In genomic region chr19:8718357-8718756, GRCm38 (mm10) we compare ENCODE assay signal across 9 mouse cellular contexts. TPM values are rescaled to one million over a fixed set of nuclear protein-coding genes. Genes with fewer than 3 reads are reported as not detected.
A peak's percentile ranks its signal among the peaks of the same experiment; 100 is the strongest.
DNase-seq lines count a peak whose midpoint lies in the region; ATAC-seq and TF ChIP-seq lines count a peak whose summit lies in the region.
"Had no signal": no experiment of that assay in that cellular context is flagged by ENCODE, and none has a peak within 500 bp of the region (broad histone marks: within the 10 kb centered on the region; RNA-seq: fewer than 3 reads in every experiment).

No protein-coding gene starts in this region.

- H3K36me3 ChIP-seq in ES-E14 (ENCODE audit: control insufficient read depth, insufficient read depth, low read length, poor library complexity, severe bottlenecking) = no peaks in the 10 kb centered on the region
- no peaks in the 10 kb centered on the region for H3K36me3 ChIP-seq in liver, embryonic 14.5 days (replicated peaks; ENCODE audit: control insufficient read depth, insufficient read depth, low read depth)
- H3K36me3 ChIP-seq in small intestine, adult 2 months (ENCODE audit: control insufficient read depth, insufficient read depth, low read length) = no peaks in the 10 kb centered on the region
- H3K36me3 ChIP-seq: heart, embryonic 13.5 days; neural tube, embryonic 12.5 days had no signal

- H3K9me3 ChIP-seq in ES-E14 (ENCODE audit: control insufficient read depth, insufficient read depth, low read depth, low read length) = no peaks in the 10 kb centered on the region
- no peaks in the 10 kb centered on the region for H3K9me3 ChIP-seq in liver, embryonic 14.5 days (ENCODE audit: control insufficient read depth, low read length)
- H3K9me3 ChIP-seq: heart, embryonic 13.5 days; neural tube, embryonic 12.5 days had no signal

- peak; percentile 82 for TF ChIP-seq CTCF in left cerebral cortex, adult 2 months (IDR thresholded peaks at IDR 0.05)
- TF ChIP-seq CTCF in liver, embryonic 14.5 days (IDR thresholded peaks at IDR 0.05; ENCODE audit: low read depth) = peak; percentile 91
- TF ChIP-seq CTCF in small intestine, adult 2 months (IDR thresholded peaks at IDR 0.05; ENCODE audit: extremely low read depth, insufficient read length, insufficient replicate concordance, low read depth, low read length) = peak; percentile 21; the same call in 1 of the 2 replicates

- TF ChIP-seq EP300 in liver, embryonic 14.5 days (IDR thresholded peaks at IDR 0.05; ENCODE audit: low read depth) = no peak

- in situ Hi-C loops in ES-E14 (cut with MboI; ENCODE audit: low sequenced_read_pairs in 2 of 2, unreplicated experiment in 2 of 2) = no loop called here

- H3K9ac ChIP-seq in ES-E14 (ENCODE audit: insufficient read depth, low read depth, low read length, poor library complexity, severe bottlenecking) = no peak overlapping the region
- no peak overlapping the region for H3K9ac ChIP-seq in liver, embryonic 14.5 days (replicated peaks)
- H3K9ac ChIP-seq: heart, embryonic 13.5 days; neural tube, embryonic 12.5 days had no signal

- WGBS in liver, embryonic 14.5 days (ENCODE audit: insufficient replicate concordance) = 54% methylated on average over 3 of the region's 3 CpGs
- WGBS in small intestine, adult 2 months = 64% methylated on average over 3 of the region's 3 CpGs

- H3K4me2 ChIP-seq in liver, embryonic 14.5 days (ENCODE audit: low read depth) = no peak overlapping the region
- H3K4me2 ChIP-seq: heart, embryonic 13.5 days; neural tube, embryonic 12.5 days had no signal

- intact Hi-C loops in left cerebral cortex, adult 2 months (cut with DNase I) = loop anchor here (2.0 kb wide), 1 partner anchor 150 kb away; no protein-coding TSS in a partner anchor

- no peak for TF ChIP-seq POLR2A in small intestine, adult 2 months (IDR thresholded peaks at IDR 0.05; ENCODE audit: low read depth, low read length)

- peaks cover 0 to 8% of the 10 kb centered on the region in 2 experiments; a peak in 2 of 4 replicates for H3K4me1 ChIP-seq in ES-E14 (ENCODE audit: control insufficient read depth in 2 of 2, insufficient read depth in 2 of 2, low read length in 2 of 2, poor library complexity in 1 of 2)
- peaks cover 45 to 46% of the 10 kb centered on the region in 2 experiments for H3K4me1 ChIP-seq in liver, embryonic 14.5 days (replicated peaks; ENCODE audit: control insufficient read depth in 2 of 2, insufficient read depth in 2 of 2, low read length in 1 of 2)
- H3K4me1 ChIP-seq in small intestine, adult 2 months (ENCODE audit: control insufficient read depth, insufficient read depth, insufficient read length, low read length) = peaks cover 19% of the 10 kb centered on the region; the same call in 1 of the 2 replicates

- H3K27me3 ChIP-seq in liver, embryonic 14.5 days (ENCODE audit: control insufficient read depth, insufficient read depth, low read length) = no peaks in the 10 kb centered on the region
- H3K27me3 ChIP-seq in small intestine, adult 2 months (ENCODE audit: control insufficient read depth, insufficient read depth, low read length) = no peaks in the 10 kb centered on the region
- H3K27me3 ChIP-seq: heart, embryonic 13.5 days; neural tube, embryonic 12.5 days had no signal

- peak; percentile 48 for ATAC-seq in erythroid progenitor cell, adult 5-6 weeks (replicated peaks; ENCODE audit: low FRiP score, poor library complexity, severe bottlenecking)
- no peak for ATAC-seq in liver, embryonic 14.5 days (ENCODE audit: insufficient read depth)

- DNase-seq in left cerebral cortex, adult 2 months (ENCODE audit: extremely low spot score in 1 of 2, low spot score in 2 of 2) = peak in 1 of 2 experiments; percentile 43
- no peak for DNase-seq in left cerebral cortex, adult 9 months (ENCODE audit: low spot score in 2 of 2)
- no peak for DNase-seq in ES-E14 (ENCODE audit: low read depth, low spot score)
- peak; percentile 46 to 57 for DNase-seq in adrenal gland, adult 18-20 months (ENCODE audit: low spot score in 2 of 2)
- DNase-seq in liver, embryonic 14.5 days (ENCODE audit: low read depth in 3 of 3, low spot score in 3 of 3) = peak; percentile 66 to 74 (median 70)

- H3K27ac ChIP-seq in left cerebral cortex, adult 2 months = no peak overlapping the region
- no peak overlapping the region for H3K27ac ChIP-seq in ES-E14 (ENCODE audit: insufficient read depth, low read depth, low read length, poor library complexity, severe bottlenecking)
- H3K27ac ChIP-seq in liver, embryonic 14.5 days = no peak overlapping the region
- no peak overlapping the region for H3K27ac ChIP-seq in small intestine, adult 2 months (ENCODE audit: insufficient read depth, low read depth, low read length)
- H3K27ac ChIP-seq: heart, embryonic 13.5 days; neural tube, embryonic 12.5 days had no signal

- H3K4me3 ChIP-seq in left cerebral cortex, adult 2 months = no peak overlapping the region
- no peak overlapping the region for H3K4me3 ChIP-seq in ES-E14 (ENCODE audit: insufficient read depth in 1 of 2, low read depth in 1 of 2, low read length in 2 of 2, poor library complexity in 1 of 2, severe bottlenecking in 1 of 2)
- H3K4me3 ChIP-seq in liver, embryonic 14.5 days (ENCODE audit: insufficient read depth in 1 of 2, low read depth in 2 of 2, low read length in 2 of 2) = no peak overlapping the region
- H3K4me3 ChIP-seq in small intestine, adult 2 months (ENCODE audit: low read depth, low read length) = no peak overlapping the region
- H3K4me3 ChIP-seq: heart, embryonic 13.5 days; neural tube, embryonic 12.5 days had no signal

TF ChIP-seq in ES-E14, 5 proteins besides CTCF, POLR2A, EP300 and RAD21:
- TF ChIP-seq ZNF384 (IDR thresholded peaks at IDR 0.05; ENCODE audit: low read depth, low read length) (peak; percentile 88), MAFK (IDR thresholded peaks at IDR 0.05; ENCODE audit: insufficient read depth, low read depth, low read length) (no peak)

RNA-seq across cellular contexts. Expression of gene Slc3a2, which starts 4.8 kb away (rescaled TPM):
- 100 to 1,000 TPM; 144 to 154 TPM for total RNA-seq in left cerebral cortex, adult 2 months (2021)
- total RNA-seq in ES-E14 (2012; rRNA removed) = 354 and 566 TPM in 2 replicates
- total RNA-seq in adrenal gland, adult 18-20 months (2021) = 100 to 1,000 TPM; 373 to 425 TPM
- total RNA-seq in erythroid progenitor cell, adult 5-6 weeks (2015; ENCODE audit: low replicate concordance) = 198 and 206 TPM in 2 replicates
- total RNA-seq in erythroid progenitor cell, adult 5-6 weeks (2017; ENCODE audit: low replicate concordance) = 242 and 266 TPM in 2 replicates
- polyA plus RNA-seq in liver, embryonic 14.5 days (2012; rRNA removed) = 78.4 and 82.2 TPM in 2 replicates
- polyA plus RNA-seq in liver, embryonic 14.5 days (2014; fragmentation: Nextera tagmentation; extraction: Ambion mirVana) = 88.5 and 89.1 TPM in 2 replicates
- 132 and 391 TPM in 2 replicates for polyA plus RNA-seq in small intestine, adult 2 months (2012; rRNA removed)

RNA-seq across cellular contexts. Expression of gene Wdr74, which starts 17.3 kb away (rescaled TPM):
- 10 to 100 TPM; 48.5 to 53.1 TPM for total RNA-seq in left cerebral cortex, adult 2 months (2021)
- total RNA-seq in ES-E14 (2012; rRNA removed) = 173 and 180 TPM in 2 replicates
- total RNA-seq in adrenal gland, adult 18-20 months (2021) = 10 to 100 TPM; 62.4 to 66.2 TPM
- total RNA-seq in erythroid progenitor cell, adult 5-6 weeks (2015; ENCODE audit: low replicate concordance) = 22.0 and 28.9 TPM in 2 replicates
- 10.7 and 15.0 TPM in 2 replicates for total RNA-seq in erythroid progenitor cell, adult 5-6 weeks (2017; ENCODE audit: low replicate concordance)
- polyA plus RNA-seq in liver, embryonic 14.5 days (2012; rRNA removed) = 27.7 and 34.1 TPM in 2 replicates
- 51.6 and 57.6 TPM in 2 replicates for polyA plus RNA-seq in liver, embryonic 14.5 days (2014; fragmentation: Nextera tagmentation; extraction: Ambion mirVana)
- polyA plus RNA-seq in small intestine, adult 2 months (2012; rRNA removed) = 12.1 and 17.5 TPM in 2 replicates

RNA-seq across cellular contexts. Expression of gene 1700092M07Rik, which starts 22.2 kb away (rescaled TPM):
- total RNA-seq in left cerebral cortex, adult 2 months (2021) = 1 to 10 TPM; 1.4 to 1.8 TPM
- 8.5 and 8.9 TPM in 2 replicates for total RNA-seq in ES-E14 (2012; rRNA removed)
- 1 to 10 TPM; 2.0 to 2.3 TPM for total RNA-seq in adrenal gland, adult 18-20 months (2021)
- not detected in 2 replicates for total RNA-seq in erythroid progenitor cell, adult 5-6 weeks (2015; ENCODE audit: low replicate concordance)
- total RNA-seq in erythroid progenitor cell, adult 5-6 weeks (2017; ENCODE audit: low replicate concordance) = not detected in 2 replicates
- 0.65 and 0.78 TPM in 2 replicates for polyA plus RNA-seq in liver, embryonic 14.5 days (2012; rRNA removed)
- 0.34 and 0.63 TPM in 2 replicates for polyA plus RNA-seq in liver, embryonic 14.5 days (2014; fragmentation: Nextera tagmentation; extraction: Ambion mirVana)
- polyA plus RNA-seq in small intestine, adult 2 months (2012; rRNA removed) = not detected in 2 replicates

RNA-seq across cellular contexts. Expression of gene Stx5a, which starts 22.9 kb away (rescaled TPM):
- total RNA-seq in left cerebral cortex, adult 2 months (2021) = 10 to 100 TPM; 71.2 to 77.9 TPM
- 66.3 and 73.2 TPM in 2 replicates for total RNA-seq in ES-E14 (2012; rRNA removed)
- 100 to 1,000 TPM in 1 of 2 experiments, 10 to 100 TPM in 1; 78.2 to 103 TPM for total RNA-seq in adrenal gland, adult 18-20 months (2021)
- 67.0 and 97.7 TPM in 2 replicates for total RNA-seq in erythroid progenitor cell, adult 5-6 weeks (2015; ENCODE audit: low replicate concordance)
- total RNA-seq in erythroid progenitor cell, adult 5-6 weeks (2017; ENCODE audit: low replicate concordance) = 119 and 128 TPM in 2 replicates
- polyA plus RNA-seq in liver, embryonic 14.5 days (2012; rRNA removed) = 29.9 and 32.0 TPM in 2 replicates
- 36.7 and 36.9 TPM in 2 replicates for polyA plus RNA-seq in liver, embryonic 14.5 days (2014; fragmentation: Nextera tagmentation; extraction: Ambion mirVana)
- polyA plus RNA-seq in small intestine, adult 2 months (2012; rRNA removed) = 31.7 and 65.9 TPM in 2 replicates

RNA-seq across cellular contexts. Expression of gene Nxf1, which starts 38.5 kb away (rescaled TPM):
- total RNA-seq in left cerebral cortex, adult 2 months (2021) = 10 to 100 TPM; 90.2 to 98.8 TPM
- 99.5 and 101 TPM in 2 replicates for total RNA-seq in ES-E14 (2012; rRNA removed)
- 100 to 1,000 TPM; 127 to 144 TPM for total RNA-seq in adrenal gland, adult 18-20 months (2021)
- 462 and 487 TPM in 2 replicates for total RNA-seq in erythroid progenitor cell, adult 5-6 weeks (2015; ENCODE audit: low replicate concordance)
- 79.9 and 80.3 TPM in 2 replicates for total RNA-seq in erythroid progenitor cell, adult 5-6 weeks (2017; ENCODE audit: low replicate concordance)
- polyA plus RNA-seq in liver, embryonic 14.5 days (2012; rRNA removed) = 66.2 and 90.9 TPM in 2 replicates
- 77.4 and 84.9 TPM in 2 replicates for polyA plus RNA-seq in liver, embryonic 14.5 days (2014; fragmentation: Nextera tagmentation; extraction: Ambion mirVana)
- 13.3 and 25.4 TPM in 2 replicates for polyA plus RNA-seq in small intestine, adult 2 months (2012; rRNA removed)

Comparison
In these comparisons a context has a peak if more than half of its experiments do, and no peak if none do; other contexts are left out.
1. DNase-seq: peak in adrenal gland, adult 18-20 months (2 of 2) and liver, embryonic 14.5 days (3 of 3); none in left cerebral cortex, adult 9 months (0 of 2) and ES-E14 (single experiment).
2. CTCF ChIP-seq: peak in every context shown above with its lines; median percentile 91 in liver, embryonic 14.5 days; 82 in left cerebral cortex, adult 2 months; 21 in small intestine, adult 2 months.